Mouse (Mus musculus) layer of hippocampus, adult 9-11 months (tissue): Measurements from ENCODE around the gene Hsd11b1.

Experiments
- DNase-seq: peaks from one replicate; pipeline ENCODE4 v3.0.0; 2022

The Hsd11b1 gene

GRCm38 (mm10) chr1:193242863-193243262 is 21.0 kb downstream of the Hsd11b1 start:
- DNase-seq = no peak

DNA sequence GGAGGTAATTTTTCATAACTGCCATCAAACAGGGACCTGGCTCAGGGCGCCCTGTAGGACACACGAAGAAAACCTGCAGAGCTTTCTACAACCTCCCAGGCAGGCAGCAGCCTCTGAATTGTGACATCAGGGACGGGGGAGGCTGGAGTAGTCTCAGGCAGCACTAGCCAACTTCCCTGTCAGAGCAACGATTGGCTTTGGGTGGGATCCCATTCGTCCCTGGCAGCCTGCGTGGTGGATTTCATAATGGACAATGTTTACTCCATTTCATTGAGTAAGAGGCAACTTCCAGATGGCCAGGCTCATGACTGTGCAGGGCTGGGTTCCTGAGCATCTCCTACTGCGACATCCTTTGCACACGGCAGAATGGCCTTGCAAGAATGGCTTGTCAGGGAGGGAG is 21.6 kb downstream of the Hsd11b1 start:
- DNase-seq = peak; percentile 95

- DNase-seq = no peak
Measured at GRCm38 (mm10) chr1:193241436-193241835, 22.4 kb downstream of the Hsd11b1 start.

GRCm38 (mm10) chr1:193238426-193238825 is 25.4 kb downstream of the Hsd11b1 start:
- peak; percentile 32 for DNase-seq

DNA sequence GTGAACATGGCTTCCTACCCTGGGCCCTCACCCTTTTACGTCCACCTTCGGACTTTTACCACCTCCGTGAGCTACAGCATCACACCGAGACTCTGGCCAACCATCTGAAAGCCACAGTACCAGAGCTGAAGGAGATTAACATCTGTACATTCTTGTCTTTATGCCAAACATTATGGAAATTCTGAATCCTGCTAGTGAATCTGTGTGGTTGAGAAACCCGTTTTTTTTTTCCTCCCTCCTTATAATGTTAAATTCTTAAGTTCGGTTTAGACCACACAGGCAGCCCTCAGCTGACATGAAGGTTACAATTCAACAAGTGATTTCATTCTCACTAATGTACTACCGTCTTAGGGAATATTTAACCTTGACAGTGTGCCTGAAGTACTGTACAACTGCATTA is 28.9 kb downstream of the Hsd11b1 start:
- DNase-seq = no peak

- no peak for DNase-seq
Measured at GRCm38 (mm10) chr1:193234130-193234645, 29.7 kb downstream of the Hsd11b1 start.

DNA sequence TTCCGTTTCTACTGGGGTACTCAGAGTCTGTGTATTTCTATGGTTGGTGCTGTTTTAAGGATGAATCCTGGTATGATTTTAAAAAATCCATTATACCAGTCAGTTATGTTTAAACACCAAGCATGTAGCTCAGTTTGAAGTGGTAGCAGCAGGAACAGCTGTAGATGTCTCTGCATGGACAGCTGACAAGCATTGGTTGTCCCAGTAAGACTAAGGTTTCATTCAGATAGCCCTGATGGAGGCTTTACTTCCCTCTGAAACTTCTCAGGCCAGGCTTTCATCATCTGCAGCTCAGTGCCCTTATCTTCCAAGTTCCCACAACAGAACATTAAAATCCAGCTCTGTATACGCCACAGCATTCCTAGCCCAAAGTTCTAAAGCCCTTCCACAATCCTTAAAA is 31.1 kb downstream of the Hsd11b1 start:
- no peak for DNase-seq

GRCm38 (mm10) chr1:193230935-193231334 is 32.9 kb downstream of the Hsd11b1 start:
- DNase-seq = no peak

DNA sequence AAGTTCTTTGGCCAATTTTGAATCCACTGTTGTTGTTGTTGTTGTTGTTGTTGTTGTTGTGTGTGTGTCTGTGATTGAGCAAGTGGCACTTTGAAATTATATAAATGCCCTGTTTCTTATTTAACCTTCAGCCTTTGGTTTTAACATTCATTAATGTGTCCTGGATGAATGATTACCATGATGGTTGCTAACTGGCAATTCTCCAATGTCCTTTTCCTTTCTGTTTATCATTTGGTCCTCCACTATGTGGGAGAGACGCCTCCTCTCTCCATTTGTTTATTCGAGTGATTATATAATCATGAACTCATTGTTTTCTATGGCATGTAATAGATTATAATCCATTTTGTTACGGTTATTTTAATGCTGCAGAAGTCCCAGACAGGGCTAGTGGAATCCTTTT is 33.3 kb downstream of the Hsd11b1 start:
- DNase-seq = no peak

DNA sequence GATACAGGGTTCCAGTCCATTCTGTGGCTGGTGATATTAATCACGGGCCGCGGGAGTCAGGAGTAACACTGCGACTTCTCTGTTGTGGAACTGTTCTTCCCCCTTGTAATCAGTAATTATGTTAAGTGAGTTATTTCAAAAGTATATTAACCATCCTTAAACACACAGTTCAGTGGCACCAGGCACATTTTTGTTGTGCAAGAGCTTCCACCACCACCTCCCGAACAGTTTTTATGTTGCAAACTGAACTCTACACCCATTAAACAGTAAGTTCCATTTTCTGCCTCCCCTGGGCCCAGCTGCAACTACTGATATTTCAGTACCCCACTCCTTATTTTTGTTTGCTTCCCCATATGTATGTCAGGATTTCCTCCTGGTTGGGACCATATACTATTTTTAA is 34.3 kb downstream of the Hsd11b1 start:
- no peak for DNase-seq

GRCm38 (mm10) chr1:193227537-193227936 is 36.3 kb downstream of the Hsd11b1 start:
- DNase-seq = no peak

GRCm38 (mm10) chr1:193226724-193227522 is 37.0 kb downstream of the Hsd11b1 start:
- DNase-seq = no peak

- no peak for DNase-seq
Measured at GRCm38 (mm10) chr1:193226114-193226513, 37.8 kb downstream of the Hsd11b1 start.

DNA sequence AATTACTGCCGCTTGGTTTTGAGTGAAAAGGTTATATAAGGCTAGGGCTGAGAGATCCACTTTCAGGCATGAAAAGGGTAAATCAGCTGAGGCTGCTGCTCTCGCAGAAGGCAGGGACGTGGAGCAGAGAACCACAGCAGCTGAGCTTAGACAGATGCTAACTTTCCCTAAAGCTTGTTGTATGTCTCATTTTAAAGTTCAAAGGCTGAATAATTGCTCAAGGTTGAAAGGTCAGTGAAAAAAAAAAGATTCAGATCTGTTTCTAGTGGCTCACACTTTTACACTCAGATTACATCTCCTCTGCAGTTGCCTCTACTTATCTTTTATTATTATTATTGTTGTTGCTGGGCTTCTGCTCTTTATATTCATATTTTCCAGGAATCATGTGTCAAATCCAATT is 38.3 kb downstream of the Hsd11b1 start:
- DNase-seq = no peak

DNA sequence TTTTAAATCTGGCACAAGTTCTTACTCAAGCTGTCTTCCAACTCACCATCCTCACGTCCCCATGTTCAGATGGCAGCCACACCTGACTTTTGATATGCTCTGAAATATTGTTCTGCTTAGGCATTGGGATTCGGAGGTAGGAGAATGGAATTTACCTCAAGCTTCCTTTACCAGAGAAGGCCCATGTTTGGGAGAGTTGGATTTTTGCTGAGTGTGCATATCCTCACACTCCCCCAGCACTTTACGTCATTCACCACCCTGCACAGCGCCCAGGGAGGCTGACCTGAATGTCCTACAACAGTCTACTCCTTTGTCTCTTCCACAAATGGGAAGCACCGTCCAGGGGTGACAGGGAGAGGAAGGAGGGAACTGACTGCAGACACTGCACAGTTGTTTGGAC is 43.5 kb downstream of the Hsd11b1 start:
- DNase-seq = no peak

GRCm38 (mm10) chr1:193216000-193216399 is 47.9 kb downstream of the Hsd11b1 start:
- DNase-seq = no peak

GRCm38 (mm10) chr1:193214053-193214452 is 49.8 kb downstream of the Hsd11b1 start:
- no peak for DNase-seq

DNA sequence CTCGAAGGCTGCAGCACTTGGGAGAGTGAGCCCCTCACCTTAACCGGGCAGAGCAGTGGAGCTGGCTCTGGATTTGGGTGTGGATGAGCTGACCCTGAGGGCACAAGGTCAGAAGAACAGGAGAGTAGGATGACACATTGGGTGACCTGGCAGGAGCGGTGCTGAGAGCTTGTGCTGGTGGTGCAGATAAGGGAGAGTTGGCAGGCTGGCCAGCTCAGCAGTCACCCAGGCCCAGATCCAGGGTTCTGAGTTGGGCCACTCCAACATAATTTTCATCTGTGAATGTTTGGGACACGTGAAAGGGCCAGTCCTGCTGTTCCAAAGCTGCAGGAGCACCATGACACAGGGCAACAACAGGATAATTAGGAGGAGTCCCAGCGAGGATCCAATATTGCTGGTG is 52.5 kb downstream of the Hsd11b1 start:
- DNase-seq = no peak

DNA sequence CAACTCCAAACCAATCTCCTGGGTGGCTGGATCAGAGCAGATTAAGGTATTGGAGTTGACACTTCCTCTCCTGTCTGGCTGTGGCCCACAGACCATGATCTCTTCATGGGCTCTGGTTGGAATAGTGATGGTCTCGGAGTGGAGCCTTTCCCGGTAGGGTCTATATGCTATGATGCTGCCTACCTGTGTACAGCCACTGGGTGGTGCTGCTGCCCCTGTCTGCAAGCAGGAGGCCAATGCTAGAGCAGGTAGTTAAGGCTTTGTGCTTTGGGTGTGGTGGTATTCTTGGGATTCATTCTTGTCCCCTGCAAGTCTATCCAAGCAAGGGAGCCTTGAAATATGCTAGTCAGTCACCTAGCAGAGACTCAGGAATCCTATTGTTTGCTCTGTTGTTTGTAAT is 55.7 kb downstream of the Hsd11b1 start:
- peak; percentile 48 for DNase-seq

- DNase-seq = no peak
Measured at GRCm38 (mm10) chr1:193207503-193207902, 56.4 kb downstream of the Hsd11b1 start, which contains the start of gene Lamb3. Gene Lamb3, plus strand, starts transcription at chr1:193207699.

DNA sequence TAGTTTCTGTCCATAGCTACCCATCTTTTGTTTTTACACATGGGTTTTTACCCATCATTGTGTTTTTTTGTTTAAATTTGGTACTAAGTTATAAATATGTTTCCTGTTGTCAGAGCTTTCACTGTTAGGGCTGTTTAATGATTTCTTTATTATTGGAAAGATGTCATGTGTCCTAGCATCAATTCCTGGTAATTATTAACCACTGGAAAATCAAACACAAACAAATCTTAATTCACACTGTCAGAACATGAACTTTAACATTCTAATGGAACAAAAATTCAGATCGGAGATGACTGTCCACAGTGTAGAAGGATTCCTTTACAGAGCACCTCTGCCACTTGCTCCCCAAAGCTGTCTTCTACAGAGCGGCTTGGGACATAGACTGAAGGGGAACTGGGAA is 58.4 kb downstream of the Hsd11b1 start:
- DNase-seq = no peak

GRCm38 (mm10) chr1:193203821-193204220 is 60.1 kb downstream of the Hsd11b1 start:
- no peak for DNase-seq

GRCm38 (mm10) chr1:193201383-193201778 is 62.5 kb downstream of the Hsd11b1 start, which contains the start of gene Traf3ip3:
Gene Traf3ip3, minus strand, starts transcription at chr1:193201703.
- DNase-seq = peak; percentile 80

GRCm38 (mm10) chr1:193200640-193201382 is 63.1 kb downstream of the Hsd11b1 start:
- no peak for DNase-seq
